Mouse (Mus musculus): ENCODE measurements at regions not wholly inside any gene's neighbourhood (a gene's known extent, or its start where the extent isn't known, plus 50 kb on each side); places are given as distances from the start of the nearest gene placed in this dataset.

DNA sequence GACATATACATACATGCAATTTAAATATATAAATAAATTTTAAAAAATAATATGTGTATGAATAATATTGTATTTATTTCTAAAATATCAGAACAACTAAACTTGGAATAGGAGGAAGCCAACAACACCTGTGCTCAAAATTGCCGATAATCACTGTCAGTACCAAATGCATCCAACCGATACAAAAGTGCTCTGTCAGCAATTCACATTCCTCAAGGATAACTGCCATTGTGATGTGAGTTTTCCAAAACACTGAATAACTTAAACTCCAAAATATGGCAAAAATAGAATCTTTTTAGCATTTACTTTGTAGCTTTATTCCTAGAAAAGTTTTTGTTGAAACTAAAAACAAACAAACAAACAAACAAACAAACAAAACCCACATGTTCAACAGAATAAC, 279.4 kb downstream of the Actr3 start:
- no peak for ATAC-seq (ENCODE audit: poor library complexity, severe bottlenecking)

DNA sequence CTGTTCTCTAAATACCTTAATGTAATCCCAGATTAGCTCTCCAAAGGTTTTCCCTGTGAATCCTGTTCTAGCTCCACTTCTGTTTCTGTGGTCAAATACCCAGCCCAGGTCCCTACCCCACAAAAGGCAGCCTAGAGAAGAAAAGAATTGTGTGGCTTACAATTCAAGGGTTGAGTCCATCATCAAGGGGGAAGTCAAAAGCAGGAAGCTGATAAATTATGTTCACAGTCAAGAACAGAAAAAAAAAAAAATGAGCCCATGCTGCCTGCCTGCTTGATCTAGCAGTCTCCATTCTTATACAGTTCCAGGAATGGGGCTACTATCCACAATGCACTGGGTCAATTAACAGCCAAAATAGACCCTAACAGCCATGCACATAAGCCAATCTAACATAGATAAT, 285.7 kb downstream of the Actr3 start:
- no peak for ATAC-seq (ENCODE audit: poor library complexity, severe bottlenecking)

DNA sequence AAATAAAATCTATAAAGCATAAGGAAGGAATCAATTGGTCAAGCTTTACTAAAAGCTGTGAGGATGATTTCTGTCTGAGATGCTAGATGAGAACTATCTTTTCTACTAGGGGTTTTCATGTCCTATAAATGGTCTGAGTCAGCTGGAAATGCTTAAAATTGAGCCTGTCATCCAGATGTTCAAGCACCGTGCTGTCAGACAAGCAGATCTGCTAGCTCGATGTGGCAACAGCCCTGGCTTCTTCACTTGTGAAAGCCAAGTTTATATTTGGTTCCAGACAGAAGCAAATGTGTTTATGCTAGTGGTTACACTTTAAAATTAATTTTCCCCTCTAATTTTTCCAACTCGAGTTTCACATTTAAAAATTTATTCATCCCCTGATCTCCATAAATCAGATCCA, 311.7 kb downstream of the Actr3 start:
- ATAC-seq (ENCODE audit: poor library complexity, severe bottlenecking), result no peak

DNA sequence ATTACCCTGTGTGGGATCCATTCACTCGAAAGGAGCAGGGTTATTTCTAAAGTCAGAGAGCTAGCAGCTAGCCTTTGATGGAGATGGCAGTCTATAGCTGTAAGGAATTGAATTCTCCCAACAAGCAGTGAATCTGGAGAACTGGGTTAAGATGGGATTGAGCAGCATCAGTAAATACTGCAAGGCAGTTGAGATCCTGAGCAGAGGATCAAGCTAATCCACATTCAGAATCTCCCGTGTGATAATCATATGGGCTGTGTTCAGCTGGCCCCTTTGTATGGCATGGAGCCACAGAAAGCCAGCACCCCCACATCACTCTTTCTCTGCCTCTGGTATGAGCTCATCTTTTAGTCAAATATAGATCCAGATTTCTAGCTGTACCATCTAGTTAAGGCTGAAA, 334.9 kb downstream of the Actr3 start:
- ATAC-seq (ENCODE audit: poor library complexity, severe bottlenecking), result no peak

DNA sequence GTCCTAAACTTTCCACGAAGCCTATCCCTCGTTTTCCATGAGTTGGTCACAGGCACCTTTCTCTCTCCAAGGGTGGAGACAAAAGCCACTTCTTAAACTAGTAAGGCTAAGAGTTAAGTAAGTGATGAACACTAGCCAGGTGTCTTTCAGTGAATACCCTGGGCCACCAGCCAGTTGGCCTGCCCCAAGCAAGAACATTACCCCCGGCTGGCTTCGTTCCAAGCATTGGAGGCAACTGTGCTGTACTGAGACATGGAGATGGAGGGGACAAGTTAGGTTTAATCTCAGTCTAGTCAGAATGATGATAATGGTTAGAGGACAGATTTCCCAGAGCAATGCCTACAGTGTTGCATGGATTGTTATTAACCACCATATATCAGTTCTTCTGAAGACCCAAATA, 350.6 kb downstream of the Actr3 start:
- ATAC-seq (ENCODE audit: poor library complexity, severe bottlenecking), result no peak

DNA sequence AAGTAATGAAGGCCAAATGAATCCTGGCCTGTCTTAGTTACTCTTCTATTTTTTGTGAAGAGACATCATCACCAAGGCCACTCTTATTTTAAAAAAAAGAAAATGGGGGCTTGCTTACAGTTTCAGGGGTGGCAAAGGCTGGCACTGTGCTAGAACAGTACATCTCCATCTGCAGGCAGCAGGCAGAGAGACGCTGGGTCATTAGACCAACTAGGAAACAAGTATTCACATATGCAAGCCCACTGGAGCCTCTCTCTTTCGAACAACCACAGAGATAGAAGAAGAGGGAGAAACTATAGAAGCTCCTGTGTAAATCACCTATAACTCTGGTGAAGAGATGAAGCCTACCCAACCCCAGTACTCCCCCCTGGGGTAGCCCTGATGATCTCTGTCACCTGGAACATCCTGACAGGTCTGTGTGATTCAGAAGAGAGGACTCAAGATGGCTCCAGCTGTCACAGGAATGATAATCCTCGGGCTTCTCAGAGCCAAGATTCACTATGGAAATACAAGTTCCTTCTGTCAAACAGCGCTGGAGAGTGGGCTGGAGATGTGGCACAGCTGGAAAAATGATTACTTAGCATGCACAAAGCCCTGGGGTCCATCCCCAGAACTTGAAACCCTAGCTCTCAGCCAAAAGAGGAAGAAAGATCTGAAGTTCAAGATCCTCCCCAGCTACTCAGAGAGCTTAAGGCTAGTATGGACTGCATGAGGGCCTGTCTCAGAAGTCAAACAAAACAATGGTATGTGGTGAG, 395.8 kb downstream of the Actr3 start:
- no peak for ATAC-seq (ENCODE audit: poor library complexity, severe bottlenecking)

DNA sequence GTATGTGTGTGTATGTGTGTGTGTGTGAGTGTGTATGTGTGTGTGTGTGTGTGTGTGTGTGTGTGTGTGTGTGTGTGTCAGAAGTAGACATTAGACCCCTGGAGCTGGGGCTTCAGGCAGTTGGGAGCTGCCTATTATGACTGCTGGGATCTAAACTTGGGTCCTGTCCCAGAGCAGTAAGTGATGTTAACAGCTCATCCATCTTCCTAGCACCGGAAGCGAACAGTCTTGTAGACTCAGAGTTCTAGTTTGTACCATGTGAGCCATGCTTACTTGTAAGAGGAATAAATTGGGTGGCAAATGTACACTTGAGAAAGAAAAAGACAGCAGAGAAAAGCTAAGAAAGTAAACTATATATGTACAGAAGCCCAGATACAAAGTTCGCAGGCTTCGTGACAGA, 422.2 kb downstream of the Actr3 start:
- no peak for ATAC-seq (ENCODE audit: poor library complexity, severe bottlenecking)

DNA sequence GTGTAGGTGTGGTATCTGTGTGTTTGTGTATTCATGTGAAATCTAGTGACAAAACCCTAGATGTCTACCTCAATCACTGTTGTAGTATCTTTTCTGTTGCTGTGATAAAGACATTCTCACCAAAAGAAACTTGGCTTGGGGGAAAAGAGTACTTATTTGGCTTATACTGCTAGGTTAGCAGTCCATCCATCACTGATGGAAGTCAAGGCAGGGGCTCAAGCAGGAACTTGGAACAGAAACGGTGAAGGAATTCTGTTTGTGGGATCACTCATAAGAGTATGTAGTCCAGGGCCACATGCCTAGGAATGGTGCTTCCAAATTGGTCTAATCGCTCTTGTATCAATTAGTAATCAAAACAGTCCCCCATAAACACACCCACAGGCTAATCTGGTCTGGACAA, 423.6 kb downstream of the Actr3 start:
- no peak for ATAC-seq (ENCODE audit: poor library complexity, severe bottlenecking)

DNA sequence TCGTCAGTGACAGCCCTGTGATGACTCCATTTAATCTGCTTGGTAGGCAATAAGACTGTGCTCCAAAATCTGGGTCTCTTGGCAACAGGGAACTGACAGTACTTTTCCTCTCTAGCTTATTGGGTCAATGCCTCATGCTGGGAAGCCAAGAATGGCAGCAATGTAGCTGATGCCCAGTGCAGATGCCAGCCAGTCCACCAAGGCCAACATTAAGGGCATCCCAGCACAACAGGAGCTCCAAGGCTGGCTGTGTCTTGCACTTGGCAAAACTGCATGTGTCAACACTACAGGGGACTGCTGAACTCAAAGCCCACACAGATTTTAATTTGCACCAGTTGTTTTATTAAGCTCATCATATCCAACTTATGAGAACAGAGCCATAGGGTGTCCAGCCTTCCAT, 437.9 kb downstream of the Actr3 start:
- no peak for ATAC-seq (ENCODE audit: poor library complexity, severe bottlenecking)

DNA sequence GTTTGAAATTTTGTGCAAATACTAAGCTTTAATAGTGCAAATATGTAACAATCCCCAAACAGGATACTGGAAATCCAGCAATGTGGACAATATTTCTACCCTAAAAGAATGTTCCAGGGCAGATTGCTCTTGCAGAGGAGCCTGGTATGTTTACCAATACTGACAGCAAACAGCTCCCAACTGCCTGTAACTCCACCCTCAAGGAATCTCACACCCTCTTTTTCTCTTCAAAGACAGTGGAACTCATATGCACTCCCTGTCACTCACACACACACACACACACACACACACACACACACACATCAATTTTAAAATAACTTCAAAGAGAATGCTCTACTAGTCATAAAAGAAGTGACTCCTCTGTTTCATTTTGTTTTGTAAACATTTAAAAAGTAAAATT, 484.7 kb downstream of the Actr3 start:
- no peak for ATAC-seq (ENCODE audit: poor library complexity, severe bottlenecking)

DNA sequence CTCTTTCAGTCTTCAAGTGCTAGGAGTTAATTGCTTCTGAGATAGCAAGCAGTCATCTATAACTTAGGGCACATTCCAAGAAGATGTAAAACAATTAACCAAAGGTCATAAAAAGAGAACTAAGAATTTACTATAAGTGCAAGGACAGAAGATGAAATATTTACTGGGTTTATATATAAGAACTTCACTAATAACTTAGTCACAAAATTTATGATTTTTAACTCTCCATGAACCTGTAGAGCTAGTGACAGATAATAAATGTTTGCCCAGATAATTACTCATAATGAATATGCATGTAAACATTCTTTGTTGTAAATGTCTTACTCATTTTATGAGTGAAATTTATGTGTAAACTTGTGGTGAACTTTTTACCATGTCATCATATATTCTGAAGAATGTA, 531.2 kb downstream of the Actr3 start:
- ATAC-seq (ENCODE audit: poor library complexity, severe bottlenecking), result no peak

DNA sequence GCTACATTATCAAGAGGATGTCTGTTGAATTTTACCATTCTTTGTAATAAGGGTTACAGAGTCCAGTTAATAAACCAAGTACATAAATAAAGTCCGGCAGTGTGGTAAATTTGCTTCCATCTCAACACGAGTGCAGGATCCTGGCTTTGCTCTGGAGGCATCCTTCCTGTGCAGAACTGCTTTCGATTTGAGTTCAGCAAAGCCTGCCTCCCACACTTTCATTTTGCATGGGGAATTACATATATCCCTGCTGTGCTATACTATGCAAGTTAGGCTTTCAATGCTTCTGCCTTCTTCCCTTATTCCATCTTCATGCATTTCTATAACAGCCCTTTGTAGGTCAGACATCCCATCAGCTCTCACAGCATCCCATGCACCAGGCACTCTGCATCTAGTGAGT, 564.4 kb downstream of the Actr3 start:
- ATAC-seq (ENCODE audit: poor library complexity, severe bottlenecking), result no peak

DNA sequence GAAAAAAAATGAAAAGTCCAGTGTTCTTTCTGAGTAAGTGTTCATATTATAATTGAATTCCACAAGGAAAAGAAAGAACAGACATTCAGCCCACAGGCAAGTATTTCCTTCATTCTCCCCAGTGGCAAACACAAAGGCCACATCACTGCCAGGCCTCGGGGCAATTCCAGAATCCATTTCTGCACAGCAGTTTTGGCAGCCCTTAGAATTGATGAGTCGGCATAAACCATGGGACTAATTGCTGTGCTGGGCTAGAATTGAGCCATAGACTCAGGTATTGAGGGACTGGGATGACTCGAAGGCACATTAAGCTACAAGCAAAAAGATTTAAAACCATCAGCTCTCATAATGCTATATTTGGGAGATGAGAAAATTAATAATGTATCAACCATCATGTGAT, 569.3 kb downstream of the Actr3 start:
- no peak for ATAC-seq (ENCODE audit: poor library complexity, severe bottlenecking)

DNA sequence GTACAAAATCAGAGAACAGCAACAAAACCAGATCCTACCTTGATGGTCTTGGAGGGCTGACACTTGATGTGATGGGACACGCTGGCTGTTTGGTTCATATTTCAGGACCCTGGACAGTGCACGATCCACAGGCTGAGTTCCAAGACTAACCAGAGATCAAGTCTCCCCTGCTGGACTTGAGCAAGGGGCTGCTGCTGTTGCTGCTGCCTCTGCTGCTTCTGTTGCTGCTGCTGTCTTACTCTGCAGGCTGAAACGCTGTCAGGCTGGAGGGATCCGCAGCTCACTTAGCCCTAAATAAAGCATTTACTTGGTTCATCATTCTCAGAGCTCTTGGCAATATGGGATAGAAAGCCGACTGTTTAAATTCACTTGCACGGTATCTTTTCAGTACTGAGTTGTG, 589.8 kb downstream of the Actr3 start:
- ATAC-seq (ENCODE audit: poor library complexity, severe bottlenecking), result no peak

DNA sequence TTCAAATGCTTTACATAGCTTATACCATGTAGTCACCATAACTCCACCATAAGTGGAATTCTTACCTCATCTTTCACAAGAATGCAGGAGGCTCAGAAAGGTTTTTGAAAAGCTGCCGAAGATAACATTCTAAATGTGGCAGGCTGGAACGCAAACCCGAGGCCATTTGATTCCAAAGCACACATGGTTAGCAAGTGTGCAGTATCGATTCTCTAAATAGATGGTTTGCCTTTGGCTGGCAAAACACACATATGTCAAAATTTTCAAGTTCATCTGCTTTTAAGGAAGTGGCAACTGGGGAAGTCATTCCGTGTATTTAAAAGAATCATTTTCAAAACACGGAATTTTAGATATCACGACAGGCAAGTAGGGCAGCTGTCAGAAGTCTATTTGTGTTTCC, 609.8 kb downstream of the Actr3 start:
- no peak for ATAC-seq (ENCODE audit: poor library complexity, severe bottlenecking)

DNA sequence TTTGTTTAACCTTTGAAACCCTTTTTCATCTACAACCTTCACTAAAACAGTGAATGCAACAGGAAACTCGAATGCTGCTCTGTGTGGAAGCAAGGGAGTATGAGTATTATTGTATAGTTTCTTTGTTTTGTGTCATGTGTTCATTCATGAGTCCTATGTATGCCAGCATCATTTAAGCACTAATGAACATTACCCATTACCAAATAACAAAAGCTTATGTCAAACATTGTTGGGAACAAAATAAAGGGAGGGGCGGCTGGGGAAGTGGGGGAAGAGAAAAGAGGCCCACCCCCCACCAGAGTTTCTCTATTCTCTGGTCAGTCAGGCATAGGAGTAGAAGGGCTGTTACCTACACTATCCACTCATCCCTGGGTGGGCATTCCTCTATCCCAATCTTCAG, 642.5 kb downstream of the Actr3 start:
- ATAC-seq (ENCODE audit: poor library complexity, severe bottlenecking), result no peak

DNA sequence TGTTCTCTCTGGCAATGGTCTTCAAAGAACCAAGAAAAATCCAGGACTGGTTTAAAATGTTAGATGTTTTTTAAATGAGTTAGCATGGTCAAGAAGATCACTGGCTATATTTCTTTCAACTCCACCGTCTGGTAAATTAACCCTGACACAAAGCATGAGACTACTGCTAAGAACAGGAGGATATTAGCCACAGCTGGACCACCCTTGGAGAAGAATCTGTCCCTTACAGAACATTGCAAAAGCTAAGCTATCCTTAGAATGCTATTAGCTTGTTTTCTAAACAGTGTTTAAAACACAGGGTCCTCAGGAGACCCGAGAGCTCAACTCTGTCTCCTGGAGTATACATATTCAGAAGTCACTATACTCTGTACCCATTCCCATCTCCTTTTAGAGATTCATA, 644.9 kb downstream of the Actr3 start:
- ATAC-seq (ENCODE audit: poor library complexity, severe bottlenecking), result no peak

DNA sequence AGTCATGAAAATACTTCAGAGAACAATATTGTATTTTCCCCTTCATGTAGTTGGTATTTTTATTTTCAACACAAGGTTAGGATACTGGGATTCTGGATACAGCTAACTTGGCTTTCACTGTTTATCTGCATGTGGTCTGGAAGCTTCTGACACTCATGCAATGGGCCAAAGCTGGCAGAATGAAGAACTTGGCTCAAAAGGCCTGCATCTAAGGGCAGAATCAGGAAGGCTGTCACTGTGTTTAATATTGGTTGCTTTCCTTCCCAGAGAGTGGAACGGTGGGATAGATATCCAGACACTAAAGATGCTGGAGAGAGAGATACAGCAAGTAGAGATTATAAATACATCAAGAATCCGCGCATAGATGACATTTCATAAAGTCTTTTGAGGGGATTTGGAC, 645.4 kb downstream of the Actr3 start:
- ATAC-seq (ENCODE audit: poor library complexity, severe bottlenecking), result no peak

DNA sequence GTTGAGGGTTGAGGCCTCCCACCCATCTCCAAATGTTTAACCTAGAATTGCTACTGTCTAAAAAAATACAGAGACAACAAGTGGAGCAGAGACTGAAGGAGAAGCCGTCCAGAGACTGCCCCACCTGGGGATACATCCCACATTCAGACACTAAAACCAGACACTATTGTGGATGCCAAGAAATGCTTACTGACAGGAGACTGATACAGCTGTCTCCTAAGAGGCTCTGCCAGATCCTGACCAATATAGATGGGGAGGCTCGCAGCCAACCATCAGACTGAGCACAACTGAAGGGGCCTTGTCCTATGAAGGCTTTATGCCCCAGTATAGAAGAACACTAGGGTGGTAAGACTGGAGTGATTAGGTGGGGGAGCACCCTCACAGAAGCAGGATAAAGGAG, 652.5 kb downstream of the Actr3 start:
- no peak for ATAC-seq (ENCODE audit: poor library complexity, severe bottlenecking)

DNA sequence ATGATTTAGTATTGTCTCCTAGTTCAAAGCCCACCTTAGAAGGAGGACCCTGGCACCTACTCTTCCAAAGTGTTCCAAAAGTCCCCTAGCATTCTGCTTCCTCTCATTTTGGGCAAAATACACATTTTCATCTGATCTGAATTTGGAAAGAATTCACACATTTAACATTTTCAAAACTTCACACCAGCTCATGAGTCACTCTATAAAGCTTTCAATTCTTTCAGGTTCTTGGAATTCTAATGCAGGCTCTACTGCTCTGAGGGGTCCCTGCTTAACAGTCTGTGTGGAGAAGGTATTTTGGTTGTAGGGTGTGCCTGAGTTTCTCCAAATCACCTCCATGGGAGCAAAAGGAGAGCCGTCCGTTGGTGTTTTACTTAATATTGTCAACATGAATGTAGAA, 657.8 kb downstream of the Actr3 start:
- ATAC-seq (ENCODE audit: poor library complexity, severe bottlenecking), result no peak

DNA sequence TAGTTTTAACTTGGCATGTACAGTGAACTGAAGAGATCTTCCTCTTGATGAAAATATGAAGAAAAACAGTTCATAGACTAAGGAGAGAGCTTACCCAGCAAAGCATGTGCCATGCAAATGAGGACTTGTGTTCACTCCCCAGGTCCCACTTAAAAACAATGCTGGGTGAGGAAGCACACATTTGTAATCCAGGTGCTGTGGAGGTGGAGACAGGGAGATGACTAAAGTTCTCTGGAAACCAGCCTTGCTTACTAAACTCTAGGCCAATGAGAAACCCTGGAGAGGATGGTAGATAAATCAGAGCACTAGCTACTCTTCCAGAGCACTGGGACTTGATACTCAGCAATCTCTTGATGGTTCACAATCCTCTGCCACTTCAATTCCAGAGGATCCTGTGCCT, 678.8 kb downstream of the Actr3 start:
- ATAC-seq (ENCODE audit: poor library complexity, severe bottlenecking), result no peak

DNA sequence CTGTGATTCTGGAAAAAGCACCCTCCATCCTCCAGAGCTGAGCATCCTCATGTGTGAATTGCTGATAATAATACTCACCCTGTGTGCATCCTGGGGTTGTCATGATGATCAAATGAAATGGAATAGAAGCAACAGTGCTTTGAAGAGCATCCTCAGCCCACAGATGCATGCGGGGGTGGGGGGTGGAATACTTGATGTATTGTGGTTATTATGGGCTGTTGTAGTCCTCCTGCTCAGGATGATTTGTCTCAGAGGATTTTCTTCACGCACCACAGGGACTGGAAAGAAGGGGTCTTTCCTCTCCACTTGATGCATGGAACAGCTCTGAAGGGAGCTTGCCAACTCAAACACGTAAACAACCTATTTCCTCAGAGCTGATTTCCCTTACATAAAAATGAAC, 694.4 kb upstream of the Dpp10 start:
- ATAC-seq (ENCODE audit: poor library complexity, severe bottlenecking), result no peak

DNA sequence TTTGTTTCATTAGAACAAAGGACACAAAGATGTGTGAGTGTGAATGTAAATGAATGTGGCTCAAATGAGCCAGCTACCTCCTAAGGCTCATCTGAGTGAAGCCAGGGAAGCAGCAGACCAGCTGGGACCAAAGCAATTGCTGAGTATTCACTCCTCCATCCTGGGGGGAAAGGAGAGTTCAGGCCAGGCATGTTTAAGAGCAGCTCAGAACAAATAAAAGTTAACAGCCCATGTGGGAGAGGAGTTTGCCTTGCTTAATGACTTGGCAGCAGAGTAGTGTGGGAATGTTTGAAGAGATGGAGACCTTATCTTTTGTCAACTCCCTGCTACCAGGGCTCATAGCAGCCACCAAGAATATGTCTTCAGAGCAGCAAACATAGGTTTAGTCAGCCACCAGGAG, 685.0 kb upstream of the Dpp10 start:
- no peak for ATAC-seq (ENCODE audit: poor library complexity, severe bottlenecking)
